Mouse (Mus musculus) cerebellum, postnatal 25 days (tissue): Measurements from ENCODE around the gene Pdzk1ip1.
A peak's percentile ranks its signal among the peaks of the same experiment; 100 is the strongest.

Experiments
- DNase-seq, 2 experiments: peaks; one replicate each; pipeline ENCODE4 v3.0.0; 2021; ENCODE audit warnings: mixed read lengths in 2 of 2

Gene Pdzk1ip1

GRCm38 (mm10) chr4:115123507-115123906 is 35.0 kb downstream of the Pdzk1ip1 start:
- no peak for DNase-seq

- no peak for DNase-seq
Measured at GRCm38 (mm10) chr4:115124713-115125112, 36.2 kb downstream of the Pdzk1ip1 start.

GRCm38 (mm10) chr4:115133085-115133484 is 44.6 kb downstream of the Pdzk1ip1 start:
- DNase-seq = no peak

- peak; percentile 84 to 86 for DNase-seq
Measured at GRCm38 (mm10) chr4:115133621-115134295, 45.2 kb downstream of the Pdzk1ip1 start, which contains the start of gene Cyp4x1. Gene Cyp4x1 (minus strand): TSS chr4:115134281.

- peak; percentile 36 to 43 for DNase-seq
Measured at GRCm38 (mm10) chr4:115134296-115134630, 45.8 kb downstream of the Pdzk1ip1 start.
